Mouse (Mus musculus): ENCODE measurements around the gene Gripap1. TPM values are rescaled to one million over a fixed set of nuclear protein-coding genes. Genes with fewer than 3 reads are reported as not detected.
A peak's percentile ranks its signal among the peaks of the same experiment; 100 is the strongest.

Gripap1 gene
- polyA plus RNA-seq, 2 experiments = 17.7 to 31.3 TPM

- peak; percentile 62 to 68 (median 64) for DNase-seq (ENCODE audit: low read depth in 3 of 3, low spot score in 3 of 3)
- Histone ChIP-seq H3K27me3 (ENCODE audit: control insufficient read depth, insufficient read depth, low read length) (no peaks in the 10 kb centered on the region), H3K27ac (peak overlapping the region; percentile 96), H3K4me2 (ENCODE audit: low read depth) (peak overlapping the region; percentile 57), H3K4me1 (replicated peaks; ENCODE audit: control insufficient read depth in 2 of 2, insufficient read depth in 2 of 2, low read length in 1 of 2) (peaks cover 16 to 35% of the 10 kb centered on the region in 2 experiments), H3K9ac (replicated peaks) (peak overlapping the region; percentile 57), H3K9me3 (ENCODE audit: control insufficient read depth, low read length) (no peaks in the 10 kb centered on the region), H3K36me3 (replicated peaks; ENCODE audit: control insufficient read depth, insufficient read depth, low read depth) (no peaks in the 10 kb centered on the region; the same call in 1 of the 2 replicates), H3K4me3 (ENCODE audit: insufficient read depth in 1 of 2, low read depth in 2 of 2, low read length in 2 of 2) (no peak overlapping the region)
- ATAC-seq (ENCODE audit: insufficient read depth) = peak; percentile 88
- TF ChIP-seq EP300 (IDR thresholded peaks at IDR 0.05; ENCODE audit: low read depth) (peak; percentile 83), CTCF (IDR thresholded peaks at IDR 0.05; ENCODE audit: low read depth) (no peak)
- WGBS (ENCODE audit: insufficient replicate concordance) = 19% methylated on average over 7 of the region's 7 CpGs
Observed at GRCm38 (mm10) chrX:7778450-7779244, 10.9 kb upstream of the Gripap1 start.

- H3K36me3 ChIP-seq (replicated peaks; ENCODE audit: control insufficient read depth, insufficient read depth, low read depth) = no peaks in the 10 kb centered on the region; the same call in 1 of the 2 replicates
- ATAC-seq (ENCODE audit: insufficient read depth) = peak; percentile 66
- 13% methylated on average over 3 of the region's 3 CpGs for whole genome bisulfite sequencing (ENCODE audit: insufficient replicate concordance)
- no peak for DNase-seq (ENCODE audit: low read depth in 3 of 3, low spot score in 3 of 3)
- H3K27me3 ChIP-seq (ENCODE audit: control insufficient read depth, insufficient read depth, low read length) = no peaks in the 10 kb centered on the region
- H3K9ac ChIP-seq (replicated peaks) = peak overlapping the region; percentile 57
- H3K4me3 ChIP-seq (ENCODE audit: insufficient read depth in 1 of 2, low read depth in 2 of 2, low read length in 2 of 2) = peak overlapping the region; percentile 12 to 26; a peak in 2 of 4 replicates
- H3K4me2 ChIP-seq (ENCODE audit: low read depth) = peak overlapping the region; percentile 57
- TF ChIP-seq EP300 (IDR thresholded peaks at IDR 0.05; ENCODE audit: low read depth) (no peak), CTCF (IDR thresholded peaks at IDR 0.05; ENCODE audit: low read depth) (no peak)
- peak overlapping the region; percentile 96 for H3K27ac ChIP-seq
- H3K4me1 ChIP-seq (replicated peaks; ENCODE audit: control insufficient read depth in 2 of 2, insufficient read depth in 2 of 2, low read length in 1 of 2) = peaks cover 16 to 35% of the 10 kb centered on the region in 2 experiments
- no peaks in the 10 kb centered on the region for H3K9me3 ChIP-seq (ENCODE audit: control insufficient read depth, low read length)
Observed at GRCm38 (mm10) chrX:7779294-7779693, 10.3 kb upstream of the Gripap1 start.

- no peaks in the 10 kb centered on the region for H3K27me3 ChIP-seq (ENCODE audit: control insufficient read depth, insufficient read depth, low read length)
- no peak overlapping the region for H3K4me2 ChIP-seq (ENCODE audit: low read depth)
- H3K9ac ChIP-seq (replicated peaks) = no peak overlapping the region
- H3K9me3 ChIP-seq (ENCODE audit: control insufficient read depth, low read length) = no peaks in the 10 kb centered on the region
- H3K4me3 ChIP-seq (ENCODE audit: insufficient read depth in 1 of 2, low read depth in 2 of 2, low read length in 2 of 2) = no peak overlapping the region
- 74% methylated on average over 4 of the region's 4 CpGs for WGBS (ENCODE audit: insufficient replicate concordance)
- ATAC-seq (ENCODE audit: insufficient read depth) (no peak), DNase-seq (ENCODE audit: low read depth in 3 of 3, low spot score in 3 of 3) (no peak)
- peaks cover 10 to 24% of the 10 kb centered on the region in 2 experiments for H3K4me1 ChIP-seq (replicated peaks; ENCODE audit: control insufficient read depth in 2 of 2, insufficient read depth in 2 of 2, low read length in 1 of 2)
- H3K27ac ChIP-seq = no peak overlapping the region
- TF ChIP-seq CTCF (IDR thresholded peaks at IDR 0.05; ENCODE audit: low read depth) (peak; percentile 10; the same call in 1 of the 2 replicates), EP300 (IDR thresholded peaks at IDR 0.05; ENCODE audit: low read depth) (no peak)
- no peaks in the 10 kb centered on the region for H3K36me3 ChIP-seq (replicated peaks; ENCODE audit: control insufficient read depth, insufficient read depth, low read depth)
Observed at GRCm38 (mm10) chrX:7782603-7783092, 6.9 kb upstream of the Gripap1 start.

- WGBS (ENCODE audit: insufficient replicate concordance) = 13% methylated on average over 5 of the region's 5 CpGs
- peak overlapping the region; percentile 36 for H3K27ac ChIP-seq
Observed at GRCm38 (mm10) chrX:7790309-7790708, 744 bp downstream of the Gripap1 start.

DNA sequence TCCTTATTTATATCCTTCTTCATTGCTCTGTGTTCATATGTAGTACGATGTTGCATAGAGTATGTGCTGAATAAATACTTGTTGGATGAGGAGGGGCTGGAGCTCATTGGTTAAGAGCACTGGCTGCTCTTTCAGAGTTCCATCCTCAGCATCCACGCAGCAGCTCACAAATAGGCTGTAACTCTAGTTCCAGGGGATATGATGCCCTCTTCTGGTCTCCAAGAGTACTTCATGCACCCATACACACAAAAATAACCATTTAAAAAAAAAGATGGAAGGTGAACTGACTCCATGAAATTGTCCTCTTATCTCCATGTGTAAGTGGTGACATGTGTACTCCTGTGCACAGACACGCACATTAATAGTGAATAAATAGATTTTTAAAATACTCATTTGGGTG lies 3.8 kb downstream of the Gripap1 start:
- H3K9ac ChIP-seq (replicated peaks) = no peak overlapping the region
- no peak overlapping the region for H3K27ac ChIP-seq
- H3K4me1 ChIP-seq (replicated peaks; ENCODE audit: control insufficient read depth in 2 of 2, insufficient read depth in 2 of 2, low read length in 1 of 2) = peaks cover 0 to 4% of the 10 kb centered on the region in 2 experiments; a peak in 2 of 4 replicates
- ATAC-seq (ENCODE audit: insufficient read depth) (no peak), DNase-seq (ENCODE audit: low read depth in 3 of 3, low spot score in 3 of 3) (no peak)
- TF ChIP-seq EP300 (IDR thresholded peaks at IDR 0.05; ENCODE audit: low read depth) (no peak), CTCF (IDR thresholded peaks at IDR 0.05; ENCODE audit: low read depth) (peak; percentile 58)
- H3K27me3 ChIP-seq (ENCODE audit: control insufficient read depth, insufficient read depth, low read length) = no peaks in the 10 kb centered on the region
- H3K36me3 ChIP-seq (replicated peaks; ENCODE audit: control insufficient read depth, insufficient read depth, low read depth) = no peaks in the 10 kb centered on the region
- H3K4me3 ChIP-seq (ENCODE audit: insufficient read depth in 1 of 2, low read depth in 2 of 2, low read length in 2 of 2) = no peak overlapping the region
- H3K9me3 ChIP-seq (ENCODE audit: control insufficient read depth, low read length) = no peaks in the 10 kb centered on the region
- 39% methylated on average over 3 of the region's 3 CpGs for WGBS (ENCODE audit: insufficient replicate concordance)
- no peak overlapping the region for H3K4me2 ChIP-seq (ENCODE audit: low read depth)

More at GRCm38 (mm10) chrX:7790309-7790708, 744 bp downstream of the Gripap1 start:
- DNase-seq (ENCODE audit: low read depth in 3 of 3, low spot score in 3 of 3) (no peak), ATAC-seq (ENCODE audit: insufficient read depth) (peak; percentile 44; the same call in 1 of the 2 replicates)
- Histone ChIP-seq H3K9ac (replicated peaks) (peak overlapping the region; percentile 77), H3K4me3 (ENCODE audit: insufficient read depth in 1 of 2, low read depth in 2 of 2, low read length in 2 of 2) (peak overlapping the region; percentile 76 to 97), H3K4me2 (ENCODE audit: low read depth) (peak overlapping the region; percentile 76), H3K36me3 (replicated peaks; ENCODE audit: control insufficient read depth, insufficient read depth, low read depth) (no peaks in the 10 kb centered on the region), H3K4me1 (replicated peaks; ENCODE audit: control insufficient read depth in 2 of 2, insufficient read depth in 2 of 2, low read length in 1 of 2) (no peaks in the 10 kb centered on the region; a peak in 1 of 4 replicates), H3K27me3 (ENCODE audit: control insufficient read depth, insufficient read depth, low read length) (no peaks in the 10 kb centered on the region), H3K9me3 (ENCODE audit: control insufficient read depth, low read length) (no peaks in the 10 kb centered on the region)
- no peak for TF ChIP-seq CTCF (IDR thresholded peaks at IDR 0.05; ENCODE audit: low read depth)
- no peak for TF ChIP-seq EP300 (IDR thresholded peaks at IDR 0.05; ENCODE audit: low read depth)

All from liver, embryonic 14.5 days (tissue).